Mouse (Mus musculus): ENCODE data around the gene Gm4969. TPM values are rescaled to one million over a fixed set of nuclear protein-coding genes. Genes with fewer than 3 reads are reported as not detected.

The Gm4969 gene
- polyA plus RNA-seq, 1 experiment from 2014 or later: 2.4 TPM

GRCm38 (mm10) chr7:19057405-19057804, 60.8 kb downstream of the Gm4969 start:
- Histone ChIP-seq H3K27me3 (ENCODE audit: control insufficient read depth, insufficient read depth, low read length) (no peaks in the 10 kb centered on the region), H3K27ac (replicated peaks; ENCODE audit: low read depth, low read length) (no peak overlapping the region), H3K4me1 (ENCODE audit: control insufficient read depth, insufficient read depth, low read length) (no peaks in the 10 kb centered on the region), H3K36me3 (replicated peaks; ENCODE audit: control insufficient read depth, insufficient read depth, low read depth, low read length) (no peaks in the 10 kb centered on the region), H3K9ac (replicated peaks; ENCODE audit: low read length) (no peak overlapping the region), H3K4me2 (ENCODE audit: low read depth, low read length) (no peak overlapping the region), H3K9me3 (replicated peaks; ENCODE audit: control insufficient read depth, low read length) (no peaks in the 10 kb centered on the region), H3K4me3 (ENCODE audit: low read depth, low read length) (no peak overlapping the region)
- WGBS: 88% methylated on average over 10 of the region's 10 CpGs
- DNase-seq (ENCODE audit: low spot score): no peak
- ATAC-seq (replicated peaks; ENCODE audit: insufficient number of reproducible peaks, low FRiP score, low TSS enrichment, low read depth): no peak

GRCm38 (mm10) chr7:19055108-19055507, 63.1 kb downstream of the Gm4969 start:
- ATAC-seq (replicated peaks; ENCODE audit: insufficient number of reproducible peaks, low FRiP score, low TSS enrichment, low read depth): no peak

GRCm38 (mm10) chr7:19054777-19055076, 63.4 kb downstream of the Gm4969 start:
- Histone ChIP-seq H3K9me3 (replicated peaks; ENCODE audit: control insufficient read depth, low read length) (no peaks in the 10 kb centered on the region), H3K27me3 (ENCODE audit: control insufficient read depth, insufficient read depth, low read length) (no peaks in the 10 kb centered on the region), H3K36me3 (replicated peaks; ENCODE audit: control insufficient read depth, insufficient read depth, low read depth, low read length) (peaks cover 3% of the 10 kb centered on the region; the same call in 1 of the 2 replicates), H3K4me1 (ENCODE audit: control insufficient read depth, insufficient read depth, low read length) (no peaks in the 10 kb centered on the region), H3K27ac (replicated peaks; ENCODE audit: low read depth, low read length) (no peak overlapping the region), H3K4me2 (ENCODE audit: low read depth, low read length) (no peak overlapping the region; the same call in 1 of the 2 replicates), H3K9ac (replicated peaks; ENCODE audit: low read length) (no peak overlapping the region), H3K4me3 (ENCODE audit: low read depth, low read length) (no peak overlapping the region)
- DNase-seq (ENCODE audit: low spot score) (no peak), ATAC-seq (replicated peaks; ENCODE audit: insufficient number of reproducible peaks, low FRiP score, low TSS enrichment, low read depth) (no peak)
- WGBS: 69% methylated on average over 9 of the region's 9 CpGs

More at GRCm38 (mm10) chr7:19055108-19055507, 63.1 kb downstream of the Gm4969 start:
- Histone ChIP-seq H3K4me3 (ENCODE audit: low read depth, low read length) (no peak overlapping the region), H3K9ac (replicated peaks; ENCODE audit: low read length) (no peak overlapping the region), H3K4me2 (ENCODE audit: low read depth, low read length) (no peak overlapping the region), H3K27me3 (ENCODE audit: control insufficient read depth, insufficient read depth, low read length) (no peaks in the 10 kb centered on the region), H3K36me3 (replicated peaks; ENCODE audit: control insufficient read depth, insufficient read depth, low read depth, low read length) (peaks cover under 1% of the 10 kb centered on the region; the same call in 1 of the 2 replicates), H3K9me3 (replicated peaks; ENCODE audit: control insufficient read depth, low read length) (no peaks in the 10 kb centered on the region), H3K27ac (replicated peaks; ENCODE audit: low read depth, low read length) (no peak overlapping the region), H3K4me1 (ENCODE audit: control insufficient read depth, insufficient read depth, low read length) (no peaks in the 10 kb centered on the region)
- no peak for DNase-seq (ENCODE audit: low spot score)
- WGBS: 90% methylated on average over 8 of the region's 8 CpGs

GRCm38 (mm10) chr7:19054047-19054776, 64.0 kb downstream of the Gm4969 start, which contains the start of gene Rsph6a:
Gene Rsph6a, plus strand, starts transcription at chr7:19054690.
- 24% methylated on average over 31 of the region's 33 CpGs for WGBS
- no peak within 1 kb of the TSS for H3K27ac ChIP-seq (replicated peaks; ENCODE audit: low read depth, low read length)
- H3K36me3 ChIP-seq (replicated peaks; ENCODE audit: control insufficient read depth, insufficient read depth, low read depth, low read length): peaks cover 8% of the 10 kb centered on the region; the same call in 1 of the 2 replicates
- H3K4me1 ChIP-seq (ENCODE audit: control insufficient read depth, insufficient read depth, low read length): no peaks in the 10 kb centered on the region
- H3K9me3 ChIP-seq (replicated peaks; ENCODE audit: control insufficient read depth, low read length): no peaks in the 10 kb centered on the region
- peak; percentile 78 for DNase-seq (ENCODE audit: low spot score)
- H3K4me2 ChIP-seq (ENCODE audit: low read depth, low read length): no peak within 1 kb of the TSS; the same call in 1 of the 2 replicates
- H3K9ac ChIP-seq (replicated peaks; ENCODE audit: low read length): no peak within 1 kb of the TSS
- H3K27me3 ChIP-seq (ENCODE audit: control insufficient read depth, insufficient read depth, low read length): no peaks in the 10 kb centered on the region
- peak; percentile 36; the same call in 1 of the 2 replicates for ATAC-seq (replicated peaks; ENCODE audit: insufficient number of reproducible peaks, low FRiP score, low TSS enrichment, low read depth)
- no peak within 1 kb of the TSS for H3K4me3 ChIP-seq (ENCODE audit: low read depth, low read length)

DNA sequence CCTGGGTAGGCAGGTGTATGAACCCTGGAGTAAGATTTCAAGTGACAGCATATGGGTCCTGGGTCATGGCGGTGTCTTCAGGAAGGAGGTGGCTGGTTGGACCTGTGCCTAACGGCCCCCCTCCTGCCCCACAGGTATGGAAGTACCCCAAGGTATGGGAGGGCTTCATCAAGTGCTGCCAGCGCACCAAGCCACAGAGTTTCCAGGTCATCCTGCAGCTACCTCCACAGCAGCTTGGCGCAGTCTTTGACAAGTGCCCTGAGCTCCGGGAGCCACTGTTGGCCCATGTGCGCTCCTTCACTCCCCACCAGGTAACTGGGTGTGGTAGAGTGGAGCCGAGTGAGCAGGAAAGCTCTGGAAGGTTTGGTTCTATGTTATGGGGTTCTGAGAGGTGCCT, 65.0 kb downstream of the Gm4969 start:
- DNase-seq (ENCODE audit: low spot score): no peak
- Histone ChIP-seq H3K9me3 (replicated peaks; ENCODE audit: control insufficient read depth, low read length) (no peaks in the 10 kb centered on the region), H3K27ac (replicated peaks; ENCODE audit: low read depth, low read length) (no peak overlapping the region), H3K4me1 (ENCODE audit: control insufficient read depth, insufficient read depth, low read length) (no peaks in the 10 kb centered on the region), H3K36me3 (replicated peaks; ENCODE audit: control insufficient read depth, insufficient read depth, low read depth, low read length) (peaks cover 9% of the 10 kb centered on the region; the same call in 1 of the 2 replicates), H3K4me3 (ENCODE audit: low read depth, low read length) (no peak overlapping the region), H3K27me3 (ENCODE audit: control insufficient read depth, insufficient read depth, low read length) (no peaks in the 10 kb centered on the region), H3K9ac (replicated peaks; ENCODE audit: low read length) (no peak overlapping the region), H3K4me2 (ENCODE audit: low read depth, low read length) (no peak overlapping the region)
- no peak for ATAC-seq (replicated peaks; ENCODE audit: insufficient number of reproducible peaks, low FRiP score, low TSS enrichment, low read depth)
- WGBS: 87% methylated on average over 7 of the region's 7 CpGs

DNA sequence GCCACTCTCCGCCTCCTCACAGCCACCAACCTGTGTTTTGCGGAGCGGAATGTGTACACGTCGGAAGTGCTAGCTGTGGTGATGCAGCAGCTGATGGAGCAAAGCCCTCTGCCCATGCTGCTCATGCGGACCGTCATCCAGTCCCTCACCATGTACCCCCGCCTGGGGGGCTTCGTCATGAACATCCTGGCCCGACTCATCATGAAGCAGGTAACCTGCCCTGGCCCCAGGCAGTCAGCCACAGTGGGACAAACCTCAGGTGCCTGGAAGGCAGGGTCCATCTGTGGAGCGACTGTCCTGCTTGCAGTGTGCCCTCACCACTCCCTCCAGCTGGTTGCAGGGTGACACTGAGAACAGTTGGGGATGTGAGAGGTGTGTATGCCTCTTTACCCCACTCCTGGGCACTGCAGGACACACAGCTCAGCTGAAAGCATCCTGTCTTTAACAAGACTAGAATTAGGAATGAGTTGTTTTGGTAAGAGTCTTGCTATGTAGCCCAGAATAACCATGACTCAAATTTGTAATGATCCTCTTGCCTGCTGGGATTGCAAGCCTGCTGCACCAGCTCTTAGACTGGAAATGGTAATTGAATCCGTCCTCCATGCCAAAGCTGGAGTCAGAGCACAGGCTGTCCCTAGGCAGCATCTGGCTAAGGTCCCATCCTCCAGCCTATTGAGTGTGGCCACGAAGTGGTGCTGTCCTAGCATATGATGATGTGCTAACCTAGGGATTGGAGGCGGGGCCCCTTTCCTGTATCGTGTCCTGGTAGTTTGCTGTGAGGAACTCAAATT, 65.6 kb downstream of the Gm4969 start:
- Histone ChIP-seq H3K27ac (replicated peaks; ENCODE audit: low read depth, low read length) (no peak overlapping the region), H3K4me1 (ENCODE audit: control insufficient read depth, insufficient read depth, low read length) (no peaks in the 10 kb centered on the region), H3K9me3 (replicated peaks; ENCODE audit: control insufficient read depth, low read length) (no peaks in the 10 kb centered on the region), H3K4me3 (ENCODE audit: low read depth, low read length) (no peak overlapping the region), H3K9ac (replicated peaks; ENCODE audit: low read length) (no peak overlapping the region), H3K36me3 (replicated peaks; ENCODE audit: control insufficient read depth, insufficient read depth, low read depth, low read length) (peaks cover 9% of the 10 kb centered on the region; the same call in 1 of the 2 replicates), H3K27me3 (ENCODE audit: control insufficient read depth, insufficient read depth, low read length) (no peaks in the 10 kb centered on the region), H3K4me2 (ENCODE audit: low read depth, low read length) (no peak overlapping the region)
- no peak for ATAC-seq (replicated peaks; ENCODE audit: insufficient number of reproducible peaks, low FRiP score, low TSS enrichment, low read depth)
- DNase-seq (ENCODE audit: low spot score): no peak
- WGBS: 89% methylated on average over 15 of the region's 15 CpGs

GRCm38 (mm10) chr7:19051161-19051560, 67.0 kb downstream of the Gm4969 start:
- Histone ChIP-seq H3K27me3 (ENCODE audit: control insufficient read depth, insufficient read depth, low read length) (no peaks in the 10 kb centered on the region), H3K4me1 (ENCODE audit: control insufficient read depth, insufficient read depth, low read length) (no peaks in the 10 kb centered on the region), H3K4me3 (ENCODE audit: low read depth, low read length) (no peak overlapping the region), H3K9ac (replicated peaks; ENCODE audit: low read length) (no peak overlapping the region), H3K27ac (replicated peaks; ENCODE audit: low read depth, low read length) (no peak overlapping the region), H3K9me3 (replicated peaks; ENCODE audit: control insufficient read depth, low read length) (no peaks in the 10 kb centered on the region), H3K36me3 (replicated peaks; ENCODE audit: control insufficient read depth, insufficient read depth, low read depth, low read length) (peaks cover 11% of the 10 kb centered on the region; the same call in 1 of the 2 replicates), H3K4me2 (ENCODE audit: low read depth, low read length) (no peak overlapping the region)
- DNase-seq (ENCODE audit: low spot score) (no peak), ATAC-seq (replicated peaks; ENCODE audit: insufficient number of reproducible peaks, low FRiP score, low TSS enrichment, low read depth) (no peak)
- WGBS: 65% methylated on average over 4 of the region's 4 CpGs

- H3K27me3 ChIP-seq (ENCODE audit: control insufficient read depth, insufficient read depth, low read length): no peaks in the 10 kb centered on the region
- no peaks in the 10 kb centered on the region for H3K4me1 ChIP-seq (ENCODE audit: control insufficient read depth, insufficient read depth, low read length)
- no peak overlapping the region for H3K9ac ChIP-seq (replicated peaks; ENCODE audit: low read length)
- no peak for DNase-seq (ENCODE audit: low spot score)
- H3K36me3 ChIP-seq (replicated peaks; ENCODE audit: control insufficient read depth, insufficient read depth, low read depth, low read length): peaks cover 15% of the 10 kb centered on the region; the same call in 1 of the 2 replicates
- WGBS: 91% methylated on average over 8 of the region's 8 CpGs
- no peak for ATAC-seq (replicated peaks; ENCODE audit: insufficient number of reproducible peaks, low FRiP score, low TSS enrichment, low read depth)
- H3K4me3 ChIP-seq (ENCODE audit: low read depth, low read length): no peak overlapping the region
- H3K4me2 ChIP-seq (ENCODE audit: low read depth, low read length): no peak overlapping the region
- H3K27ac ChIP-seq (replicated peaks; ENCODE audit: low read depth, low read length): no peak overlapping the region
- H3K9me3 ChIP-seq (replicated peaks; ENCODE audit: control insufficient read depth, low read length): no peaks in the 10 kb centered on the region
Measured at GRCm38 (mm10) chr7:19050172-19050571, 68.0 kb downstream of the Gm4969 start.

All from embryonic facial prominence, embryonic 11.5 days (tissue).